Mouse (Mus musculus) monocyte, adult 59 days (primary cell): Measurements from ENCODE around the gene Anxa1. TPM values are rescaled to one million over a fixed set of nuclear protein-coding genes. Genes with fewer than 3 reads are reported as not detected.

ENCODE experiments used
- total RNA-seq, 2 experiments: library from RNA; stranded (reverse); gene quantifications; one replicate each; pipeline ENCODE4 v1.2.4; 2023

The Anxa1 gene
- 100 to 1,000 TPM; 456 to 590 TPM for total RNA-seq

DNA sequence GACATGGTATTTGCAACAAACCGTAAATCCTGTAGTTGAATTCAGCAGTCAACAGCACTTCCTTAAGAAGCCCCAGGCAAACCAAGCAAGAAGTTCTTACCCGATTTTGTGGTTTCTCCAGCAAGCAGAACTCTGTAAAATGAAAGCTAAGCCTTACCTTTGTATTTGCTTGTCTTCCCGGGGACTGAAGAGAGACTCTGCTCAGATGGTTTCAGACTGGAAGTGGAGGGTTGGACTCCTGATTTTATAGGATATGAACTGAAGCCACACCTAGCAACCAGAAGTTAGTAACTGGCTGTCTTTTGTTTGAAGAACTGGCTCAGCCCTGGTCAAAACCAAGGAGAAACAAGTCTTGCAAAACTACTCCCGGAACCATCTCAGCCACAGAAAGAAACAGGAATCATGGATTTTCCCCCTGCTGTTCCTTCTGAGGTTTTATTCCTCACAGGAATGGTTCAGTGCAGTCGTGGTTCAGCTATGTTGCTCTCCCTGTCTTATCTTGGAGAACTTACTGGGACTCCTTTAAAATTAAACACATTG is at the start of gene Anxa1:
TSS of gene Anxa1 (minus strand) at position 490 of the 540 bp plus-strand sequence.

Other genes with a start within 250 kb of the Anxa1 start
- gene Aldh1a1, start 101.8 kb upstream of the Anxa1 start, total RNA-seq: not detected